ENCODE assay signal across 28 mouse cellular contexts in genomic region chr2:139784946-139785345, GRCm38 (mm10).
DNase-seq lines count a peak whose midpoint lies in the region; ATAC-seq and TF ChIP-seq lines count a peak whose summit lies in the region.
"Had no signal": no experiment of that assay in that cellular context is flagged by ENCODE, and none has a peak within 500 bp of the region (broad histone marks: within the 10 kb centered on the region; RNA-seq: fewer than 3 reads in every experiment).

No protein-coding gene starts in this region.

- ATAC-seq in lung, embryonic 16.5 days (ENCODE audit: low read depth) = peak; percentile 36; the same call in 1 of the 2 replicates
- ATAC-seq: activated CD4-positive, CD25-positive, alpha-beta regulatory T cell, adult 4 months; hindbrain, postnatal 0 days; intestine, embryonic 15.5 days; midbrain, embryonic 15.5 days had no signal

- no peak overlapping the region for H3K9ac ChIP-seq in lung, embryonic 16.5 days (ENCODE audit: low read length)
- H3K9ac ChIP-seq: embryonic facial prominence, embryonic 12.5 days; hindbrain, embryonic 12.5 days; intestine, embryonic 15.5 days; limb, embryonic 12.5 days; liver, embryonic 15.5 days; midbrain, embryonic 15.5 days; neural tube, embryonic 15.5 days had no signal

- intact Hi-C loops in heart, postnatal 14 days (cut with DNase I) = no loop called here

- H3K9me3 ChIP-seq in lung, embryonic 16.5 days (ENCODE audit: control insufficient read depth, low read length) = no peaks in the 10 kb centered on the region
- H3K9me3 ChIP-seq: embryonic facial prominence, embryonic 12.5 days; hindbrain, embryonic 12.5 days; intestine, embryonic 15.5 days; limb, embryonic 12.5 days; liver, embryonic 15.5 days; midbrain, embryonic 15.5 days; neural tube, embryonic 15.5 days had no signal

- TF ChIP-seq POLR2A in brain, embryonic 14.5 days (IDR thresholded peaks at IDR 0.05; ENCODE audit: borderline replicate concordance, extremely low read depth, insufficient read depth, insufficient read length, poor library complexity, severe bottlenecking) = no peak

- DNase-seq in heart, adult 8-10 months (ENCODE audit: low spot score) = peak; percentile 10
- no peak for DNase-seq in heart, postnatal 14 days
- DNase-seq in lung, postnatal 4 days = no peak
- peak; percentile 22 for DNase-seq in brain, embryonic 14.5 days (ENCODE audit: low read depth)
- DNase-seq in left cerebral cortex, adult 18-20 months (ENCODE audit: low spot score in 2 of 2) = no peak
- DNase-seq: adrenal gland, adult 2 months; adrenal gland, postnatal 36 days; B cell, adult 2 months; cerebellum, adult 11 months; cerebellum, adult 9-10 months; cerebellum, postnatal 36 days; gastrocnemius, postnatal 25 days; heart, postnatal 36 days; kidney, adult 8-10 months; layer of hippocampus, postnatal 36 days; retina, postnatal 1 day; right cerebral cortex, postnatal 14 days had no signal

- H3K4me2 ChIP-seq in lung, embryonic 16.5 days (ENCODE audit: low read depth, low read length) = no peak overlapping the region
- H3K4me2 ChIP-seq: embryonic facial prominence, embryonic 12.5 days; hindbrain, embryonic 12.5 days; intestine, embryonic 15.5 days; limb, embryonic 12.5 days; liver, embryonic 15.5 days; midbrain, embryonic 15.5 days; neural tube, embryonic 15.5 days had no signal

- H3K27me3 ChIP-seq in lung, embryonic 16.5 days (ENCODE audit: control insufficient read depth, insufficient read depth, low read depth, low read length) = no peaks in the 10 kb centered on the region
- H3K27me3 ChIP-seq: embryonic facial prominence, embryonic 12.5 days; hindbrain, embryonic 12.5 days; intestine, embryonic 15.5 days; limb, embryonic 12.5 days; liver, embryonic 15.5 days; midbrain, embryonic 15.5 days; neural tube, embryonic 15.5 days had no signal

- WGBS in lung, embryonic 16.5 days = 57% methylated on average over 2 of the region's 2 CpGs

- H3K36me3 ChIP-seq in lung, embryonic 16.5 days (ENCODE audit: control insufficient read depth, insufficient read depth, low read length) = no peaks in the 10 kb centered on the region
- H3K36me3 ChIP-seq: embryonic facial prominence, embryonic 12.5 days; hindbrain, embryonic 12.5 days; intestine, embryonic 15.5 days; limb, embryonic 12.5 days; liver, embryonic 15.5 days; midbrain, embryonic 15.5 days; neural tube, embryonic 15.5 days had no signal

- H3K4me3 ChIP-seq in lung, embryonic 16.5 days (ENCODE audit: low read length) = no peak overlapping the region
- H3K4me3 ChIP-seq: embryonic facial prominence, embryonic 12.5 days; hindbrain, embryonic 12.5 days; intestine, embryonic 15.5 days; limb, embryonic 12.5 days; liver, embryonic 15.5 days; midbrain, embryonic 15.5 days; neural tube, embryonic 15.5 days had no signal

- TF ChIP-seq CTCF in brain, embryonic 14.5 days (IDR thresholded peaks at IDR 0.05; ENCODE audit: borderline replicate concordance, extremely low read depth, insufficient read depth, insufficient read length) = no peak

- no peaks in the 10 kb centered on the region; the same call in none of the 2 replicates for H3K4me1 ChIP-seq in lung, embryonic 16.5 days (replicated peaks; ENCODE audit: control insufficient read depth, insufficient read depth, low read length)
- H3K4me1 ChIP-seq: embryonic facial prominence, embryonic 12.5 days; hindbrain, embryonic 12.5 days; intestine, embryonic 15.5 days; limb, embryonic 12.5 days; liver, embryonic 15.5 days; midbrain, embryonic 15.5 days; neural tube, embryonic 15.5 days had no signal

- H3K27ac ChIP-seq in lung, embryonic 16.5 days (ENCODE audit: low read length) = peak overlapping the region; percentile 53
- H3K27ac ChIP-seq: embryonic facial prominence, embryonic 12.5 days; hindbrain, embryonic 12.5 days; hindbrain, postnatal 0 days; intestine, embryonic 15.5 days; kidney, postnatal 0 days; limb, embryonic 12.5 days; liver, embryonic 15.5 days; midbrain, embryonic 15.5 days; neural tube, embryonic 15.5 days had no signal

Comparison
In these comparisons a context has a peak if more than half of its experiments do, and no peak if none do; other contexts are left out.
1. DNase-seq: peak in heart, adult 8-10 months (single experiment) and brain, embryonic 14.5 days (single experiment); none in heart, postnatal 14 days (0 of 2), lung, postnatal 4 days (0 of 2) and left cerebral cortex, adult 18-20 months (0 of 2).